ENCODE assay signal across 16 mouse cellular contexts in the genomic region with DNA sequence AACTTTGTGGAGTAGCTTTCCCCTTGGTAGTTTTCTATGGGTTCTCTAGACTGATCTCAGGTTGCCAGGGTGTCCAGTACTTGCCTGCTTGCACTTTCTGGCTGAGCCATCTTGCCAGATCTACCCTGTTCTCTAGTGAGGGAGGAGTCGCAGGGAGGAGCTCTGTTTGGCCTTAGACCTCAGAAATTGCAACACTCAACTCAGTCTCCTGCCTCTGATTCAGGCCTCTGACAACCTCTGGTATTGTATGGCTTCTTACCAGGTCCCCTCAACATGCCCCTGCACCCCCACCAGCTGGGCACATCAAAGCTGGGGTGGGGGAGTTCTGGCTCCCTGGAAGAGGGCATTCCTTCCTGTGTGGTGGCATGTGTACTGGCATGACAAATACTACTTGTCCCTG. TPM values are rescaled to one million over a fixed set of nuclear protein-coding genes. Genes with fewer than 3 reads are reported as not detected.
DNase-seq lines count a peak whose midpoint lies in the region; ATAC-seq and TF ChIP-seq lines count a peak whose summit lies in the region.
"Had no signal": no experiment of that assay in that cellular context is flagged by ENCODE, and none has a peak within 500 bp of the region (broad histone marks: within the 10 kb centered on the region; RNA-seq: fewer than 3 reads in every experiment).

No protein-coding gene starts in this region.

- peaks cover 47% of the 10 kb centered on the region for H3K4me1 ChIP-seq in heart, embryonic 15.5 days (replicated peaks)
- peaks cover 11% of the 10 kb centered on the region; the same call in 1 of the 2 replicates for H3K4me1 ChIP-seq in heart, embryonic 11.5 days (ENCODE audit: control insufficient read depth, insufficient read depth, low read length)
- no peaks in the 10 kb centered on the region; the same call in 1 of the 2 replicates for H3K4me1 ChIP-seq in spleen, adult 2 months (ENCODE audit: control insufficient read depth, insufficient read depth, insufficient read length)
- H3K4me1 ChIP-seq in small intestine, adult 2 months (ENCODE audit: control insufficient read depth, insufficient read depth, insufficient read length, low read length), result peaks cover 47% of the 10 kb centered on the region

- no peak overlapping the region for H3K4me3 ChIP-seq in heart, embryonic 15.5 days
- no peak overlapping the region for H3K4me3 ChIP-seq in heart, embryonic 11.5 days (ENCODE audit: low read depth, low read length)
- H3K4me3 ChIP-seq in spleen, adult 2 months (ENCODE audit: extremely low read depth, insufficient read depth, insufficient read length), result no peak overlapping the region
- no peak overlapping the region for H3K4me3 ChIP-seq in small intestine, adult 2 months (ENCODE audit: low read depth, low read length)
- H3K4me3 ChIP-seq: midbrain, embryonic 10.5 days; myocyte had no signal

- H3K9ac ChIP-seq in heart, embryonic 15.5 days, result no peak overlapping the region
- H3K9ac ChIP-seq in heart, embryonic 11.5 days (ENCODE audit: low read depth, low read length), result no peak overlapping the region

- 81% methylated on average over 1 of the region's 1 CpGs for WGBS in heart, embryonic 15.5 days
- 76% methylated on average over 1 of the region's 1 CpGs for WGBS in heart, embryonic 11.5 days (ENCODE audit: insufficient replicate concordance)
- WGBS in spleen, adult 2 months, result 61% methylated on average over 1 of the region's 1 CpGs
- 31% methylated on average over 1 of the region's 1 CpGs for WGBS in small intestine, adult 2 months

- H3K4me2 ChIP-seq in heart, embryonic 15.5 days, result no peak overlapping the region
- no peak overlapping the region for H3K4me2 ChIP-seq in heart, embryonic 11.5 days

- TF ChIP-seq POLR2A in spleen, adult 2 months (IDR thresholded peaks at IDR 0.05; ENCODE audit: low read depth, low read length), result no peak
- TF ChIP-seq POLR2A in small intestine, adult 2 months (IDR thresholded peaks at IDR 0.05; ENCODE audit: low read depth, low read length), result no peak; the same call in 1 of the 2 replicates

- DNase-seq in spleen, adult 2 months (ENCODE audit: low read depth in 1 of 2, low spot score in 2 of 2), result no peak
- no peak for DNase-seq in spleen, postnatal 14 days (ENCODE audit: low spot score in 2 of 2)
- DNase-seq in frontal cortex, postnatal 14 days (ENCODE audit: low spot score in 2 of 2), result no peak
- DNase-seq in cerebellum, adult 11-12 months, result no peak
- DNase-seq: cerebellum, adult 9-10 months had no signal

- ATAC-seq in heart, embryonic 15.5 days (replicated peaks; ENCODE audit: insufficient number of reproducible peaks, insufficient read depth, low FRiP score, low read depth), result no peak
- ATAC-seq in heart, embryonic 11.5 days (replicated peaks; ENCODE audit: insufficient number of reproducible peaks, low FRiP score, low TSS enrichment), result no peak
- peak; percentile 33; the same call in 1 of the 2 replicates for ATAC-seq in granulocyte monocyte progenitor cell, adult 5-6 weeks (replicated peaks; ENCODE audit: poor library complexity, severe bottlenecking)

- peaks cover 29% of the 10 kb centered on the region for H3K27me3 ChIP-seq in heart, embryonic 15.5 days
- H3K27me3 ChIP-seq in heart, embryonic 11.5 days (ENCODE audit: control insufficient read depth, insufficient read depth, low read length), result peaks cover 64% of the 10 kb centered on the region
- no peaks in the 10 kb centered on the region; the same call in 1 of the 2 replicates for H3K27me3 ChIP-seq in spleen, adult 2 months (ENCODE audit: control insufficient read depth, insufficient read depth, low read length)
- H3K27me3 ChIP-seq in small intestine, adult 2 months (ENCODE audit: control insufficient read depth, insufficient read depth, low read length), result peaks cover 3% of the 10 kb centered on the region; the same call in 1 of the 2 replicates

- H3K9me3 ChIP-seq in heart, embryonic 15.5 days (replicated peaks), result no peaks in the 10 kb centered on the region
- no peaks in the 10 kb centered on the region for H3K9me3 ChIP-seq in heart, embryonic 11.5 days (replicated peaks; ENCODE audit: control insufficient read depth, low read length)
- H3K9me3 ChIP-seq: midbrain, embryonic 10.5 days had no signal

- no peaks in the 10 kb centered on the region for H3K36me3 ChIP-seq in heart, embryonic 15.5 days
- no peaks in the 10 kb centered on the region for H3K36me3 ChIP-seq in heart, embryonic 11.5 days (ENCODE audit: control insufficient read depth, insufficient read depth, low read length)
- H3K36me3 ChIP-seq in spleen, adult 2 months (ENCODE audit: control insufficient read depth, insufficient read depth, low read length), result no peaks in the 10 kb centered on the region
- H3K36me3 ChIP-seq in small intestine, adult 2 months (ENCODE audit: control insufficient read depth, insufficient read depth, low read length), result no peaks in the 10 kb centered on the region
- H3K36me3 ChIP-seq: midbrain, embryonic 10.5 days had no signal

- H3K27ac ChIP-seq in heart, embryonic 15.5 days, result peak overlapping the region; percentile 52
- H3K27ac ChIP-seq in heart, embryonic 11.5 days (ENCODE audit: low read depth, low read length), result no peak overlapping the region
- H3K27ac ChIP-seq in spleen, adult 2 months (ENCODE audit: insufficient read depth, low read length), result peak overlapping the region; percentile 5; the same call in 1 of the 2 replicates
- peak overlapping the region; percentile 59; the same call in 1 of the 2 replicates for H3K27ac ChIP-seq in small intestine, adult 2 months (ENCODE audit: insufficient read depth, low read depth, low read length)
- H3K27ac ChIP-seq: midbrain, embryonic 10.5 days had no signal

- no peak for TF ChIP-seq CTCF in spleen, adult 2 months (IDR thresholded peaks at IDR 0.05; ENCODE audit: extremely low read depth, insufficient read depth, insufficient read length, insufficient replicate concordance)
- no peak for TF ChIP-seq CTCF in small intestine, adult 2 months (IDR thresholded peaks at IDR 0.05; ENCODE audit: extremely low read depth, insufficient read length, insufficient replicate concordance, low read depth, low read length)

RNA-seq across cellular contexts. Expression of gene Als2cl, which starts 2.3 kb away (rescaled TPM):
- polyA plus RNA-seq in heart, embryonic 15.5 days (2015; fragmentation: Nextera tagmentation; extraction: Ambion mirVana), result 1.7 and 3.2 TPM in 2 replicates
- 0.64 and 1.7 TPM in 2 replicates for polyA plus RNA-seq in heart, embryonic 11.5 days (2014; fragmentation: Nextera tagmentation; extraction: Ambion mirVana)
- polyA plus RNA-seq in spleen, adult 2 months (2012; rRNA removed), result 58.9 and 64.3 TPM in 2 replicates
- total RNA-seq in granulocyte monocyte progenitor cell, adult 5-6 weeks (2014; fragmentation: Nextera tagmentation), result 0.41 TPM in 1 of 2 replicates, not detected in the other
- total RNA-seq in granulocyte monocyte progenitor cell, adult 5-6 weeks (2017), result 0.04 TPM in 1 of 2 replicates, not detected in the other
- polyA plus RNA-seq in small intestine, adult 2 months (2012; rRNA removed), result 16.2 and 19.0 TPM in 2 replicates

RNA-seq across cellular contexts. Expression of gene Tmie, which starts 2.6 kb away (rescaled TPM):
- polyA plus RNA-seq in heart, embryonic 15.5 days (2015; fragmentation: Nextera tagmentation; extraction: Ambion mirVana), result 0.74 and 1.2 TPM in 2 replicates
- 0.07 TPM in 1 of 2 replicates, not detected in the other for polyA plus RNA-seq in heart, embryonic 11.5 days (2014; fragmentation: Nextera tagmentation; extraction: Ambion mirVana)
- 2.9 and 3.0 TPM in 2 replicates for polyA plus RNA-seq in spleen, adult 2 months (2012; rRNA removed)
- not detected in 2 replicates for total RNA-seq in granulocyte monocyte progenitor cell, adult 5-6 weeks (2014; fragmentation: Nextera tagmentation)
- not detected in 2 replicates for total RNA-seq in granulocyte monocyte progenitor cell, adult 5-6 weeks (2017)
- polyA plus RNA-seq in small intestine, adult 2 months (2012; rRNA removed), result 0.76 and 0.82 TPM in 2 replicates

RNA-seq across cellular contexts. Expression of gene Prss50, which starts 19.6 kb away (rescaled TPM):
- 0.37 TPM in 1 of 2 replicates, not detected in the other for polyA plus RNA-seq in heart, embryonic 15.5 days (2015; fragmentation: Nextera tagmentation; extraction: Ambion mirVana)
- polyA plus RNA-seq in heart, embryonic 11.5 days (2014; fragmentation: Nextera tagmentation; extraction: Ambion mirVana), result 0.23 and 1.6 TPM in 2 replicates
- polyA plus RNA-seq in spleen, adult 2 months (2012; rRNA removed), result 3.5 and 5.5 TPM in 2 replicates
- not detected in 2 replicates for total RNA-seq in granulocyte monocyte progenitor cell, adult 5-6 weeks (2014; fragmentation: Nextera tagmentation)
- not detected in 2 replicates for total RNA-seq in granulocyte monocyte progenitor cell, adult 5-6 weeks (2017)
- polyA plus RNA-seq in small intestine, adult 2 months (2012; rRNA removed), result not detected in 2 replicates
- total RNA-seq: heart, postnatal 4 days had no signal
- polyA plus RNA-seq: large intestine, adult 2 months; lung, adult 2 months had no signal

RNA-seq across cellular contexts. Expression of gene Prss46, which starts 33.0 kb away (rescaled TPM):
- polyA plus RNA-seq in heart, embryonic 15.5 days (2015; fragmentation: Nextera tagmentation; extraction: Ambion mirVana), result 0.10 TPM in 1 of 2 replicates, not detected in the other
- not detected in 2 replicates for polyA plus RNA-seq in heart, embryonic 11.5 days (2014; fragmentation: Nextera tagmentation; extraction: Ambion mirVana)
- polyA plus RNA-seq in spleen, adult 2 months (2012; rRNA removed), result not detected in 2 replicates
- not detected in 2 replicates for total RNA-seq in granulocyte monocyte progenitor cell, adult 5-6 weeks (2014; fragmentation: Nextera tagmentation)
- total RNA-seq in granulocyte monocyte progenitor cell, adult 5-6 weeks (2017), result not detected in 2 replicates
- polyA plus RNA-seq in small intestine, adult 2 months (2012; rRNA removed), result not detected in 2 replicates
- total RNA-seq: heart, postnatal 4 days had no signal
- polyA plus RNA-seq: intestine, embryonic 14.5 days; large intestine, adult 2 months; lung, adult 2 months; midbrain, embryonic 10.5 days; stomach, embryonic 16.5 days had no signal

RNA-seq across cellular contexts. Expression of gene Fam240a, which starts 39.3 kb away (rescaled TPM):
- not detected in 2 replicates for polyA plus RNA-seq in heart, embryonic 15.5 days (2015; fragmentation: Nextera tagmentation; extraction: Ambion mirVana)
- not detected in 2 replicates for polyA plus RNA-seq in heart, embryonic 11.5 days (2014; fragmentation: Nextera tagmentation; extraction: Ambion mirVana)
- 0.25 and 0.35 TPM in 2 replicates for polyA plus RNA-seq in spleen, adult 2 months (2012; rRNA removed)
- total RNA-seq in granulocyte monocyte progenitor cell, adult 5-6 weeks (2014; fragmentation: Nextera tagmentation), result not detected in 2 replicates
- total RNA-seq in granulocyte monocyte progenitor cell, adult 5-6 weeks (2017), result not detected in 2 replicates
- polyA plus RNA-seq in small intestine, adult 2 months (2012; rRNA removed), result not detected in 2 replicates
- total RNA-seq: heart, postnatal 4 days had no signal
- polyA plus RNA-seq: intestine, embryonic 14.5 days; large intestine, adult 2 months; lung, adult 2 months; midbrain, embryonic 10.5 days; myocyte; stomach, embryonic 16.5 days had no signal
